Comparison of ENCODE assay signal across 9 mouse cellular contexts in the genomic region with DNA sequence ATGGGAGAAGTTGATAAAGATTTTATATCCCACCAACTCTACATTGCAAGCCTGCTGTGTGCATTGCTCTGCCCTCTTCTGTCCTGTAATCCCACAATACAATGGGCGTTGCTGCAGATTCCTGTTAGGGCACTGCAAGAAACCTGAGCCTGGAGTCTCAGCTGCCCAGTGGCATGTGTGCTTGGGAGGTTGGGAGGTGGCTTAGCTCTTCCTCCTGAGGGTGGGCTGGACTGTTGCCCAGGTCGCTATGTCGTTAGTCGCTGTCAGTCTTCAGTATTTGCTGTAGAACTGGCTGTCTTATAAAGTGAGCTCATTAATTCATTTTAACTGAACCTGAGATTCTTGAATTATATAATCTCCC. TPM values are rescaled to one million over a fixed set of nuclear protein-coding genes. Genes with fewer than 3 reads are reported as not detected.
DNase-seq lines count a peak whose midpoint lies in the region; ATAC-seq lines count a peak whose summit lies in the region.
"Had no signal": no experiment of that assay in that cellular context is flagged by ENCODE, and none has a peak within 500 bp of the region (broad histone marks: within the 10 kb centered on the region; RNA-seq: fewer than 3 reads in every experiment).

No protein-coding gene starts in this region.

- no peak overlapping the region for H3K9ac ChIP-seq in forebrain, embryonic 14.5 days (ENCODE audit: low read length)

- no peaks in the 10 kb centered on the region for H3K27me3 ChIP-seq in forebrain, embryonic 14.5 days (replicated peaks; ENCODE audit: control insufficient read depth, insufficient read depth, low read length)

- H3K4me2 ChIP-seq in forebrain, embryonic 14.5 days (ENCODE audit: low read length), result no peak overlapping the region

- no peaks in the 10 kb centered on the region; the same call in 1 of the 2 replicates for H3K4me1 ChIP-seq in forebrain, embryonic 14.5 days (ENCODE audit: control insufficient read depth, insufficient read depth, low read length)

- no peak overlapping the region for H3K4me3 ChIP-seq in forebrain, embryonic 14.5 days (ENCODE audit: low read depth, low read length)

- 9% methylated on average over 4 of the region's 4 CpGs for WGBS in forebrain, embryonic 14.5 days

- no peaks in the 10 kb centered on the region for H3K9me3 ChIP-seq in forebrain, embryonic 14.5 days (replicated peaks; ENCODE audit: control insufficient read depth, low read length)

- peak; percentile 33 to 60 for DNase-seq in cerebellum, postnatal 10 days
- DNase-seq in cerebellum, adult 9-11 months, result no peak
- peak; percentile 19 for DNase-seq in 3134 (ENCODE audit: extremely low read depth, insufficient read length, low spot score)
- DNase-seq in forebrain, embryonic 14.5 days (ENCODE audit: low spot score), result peak; percentile 24
- DNase-seq in lung, postnatal 10 days, result peak; percentile 59
- no peak for DNase-seq in right cerebral cortex, postnatal 25 days
- no peak for DNase-seq in thymus, postnatal 14 days
- no peak for DNase-seq in spleen, adult 12 weeks (ENCODE audit: low spot score)
- DNase-seq: B cell, adult 2 months had no signal

- ATAC-seq in forebrain, embryonic 14.5 days, result peak; percentile 44; the same call in 1 of the 2 replicates

- H3K36me3 ChIP-seq in forebrain, embryonic 14.5 days (ENCODE audit: control insufficient read depth, insufficient read depth, low read length), result no peaks in the 10 kb centered on the region

- H3K27ac ChIP-seq in forebrain, embryonic 14.5 days (ENCODE audit: low read depth, low read length), result no peak overlapping the region

RNA-seq across cellular contexts. Expression of a gene that starts 58.0 kb away (rescaled TPM):
- 3.8 and 4.2 TPM in 2 replicates for polyA plus RNA-seq in forebrain, embryonic 14.5 days (2014; fragmentation: Nextera tagmentation; extraction: Ambion mirVana)

Comparison
In these comparisons a context has a peak if more than half of its experiments do, and no peak if none do; other contexts are left out.
1. DNase-seq: peak in cerebellum, postnatal 10 days (2 of 2), 3134 (single experiment), forebrain, embryonic 14.5 days (single experiment) and lung, postnatal 10 days (single experiment); none in cerebellum, adult 9-11 months (single experiment), right cerebral cortex, postnatal 25 days (single experiment), thymus, postnatal 14 days (single experiment) and spleen, adult 12 weeks (single experiment).